In the genomic region with DNA sequence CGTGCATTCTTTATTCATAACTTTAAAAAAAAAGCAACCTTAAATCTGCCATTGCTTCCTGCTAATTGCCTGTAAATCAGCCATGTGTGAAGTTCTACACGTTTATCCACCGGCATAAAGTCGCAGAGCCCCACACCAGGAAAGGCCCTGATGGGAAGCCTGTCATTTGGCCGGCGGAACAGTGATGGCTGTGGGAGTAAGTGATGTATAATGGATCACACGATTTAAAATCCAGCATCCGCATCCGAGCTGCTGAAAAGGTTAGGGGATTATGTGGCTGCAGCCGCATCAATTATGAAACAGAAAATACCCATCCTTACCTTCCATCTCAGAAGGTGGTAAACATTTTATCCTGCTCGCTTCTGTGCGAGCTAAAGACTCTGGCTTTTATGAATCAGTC, we compare ENCODE assay signal across 22 mouse cellular contexts.
DNase-seq lines count a peak whose midpoint lies in the region; ATAC-seq and TF ChIP-seq lines count a peak whose summit lies in the region.
"Had no signal": no experiment of that assay in that cellular context is flagged by ENCODE, and none has a peak within 500 bp of the region (broad histone marks: within the 10 kb centered on the region; RNA-seq: fewer than 3 reads in every experiment).

No protein-coding gene starts in this region.

- 52% methylated on average over 12 of the region's 12 CpGs for WGBS in forebrain, embryonic 15.5 days
- 62% methylated on average over 12 of the region's 12 CpGs for WGBS in forebrain, embryonic 13.5 days
- WGBS in midbrain, embryonic 14.5 days, result 18% methylated on average over 12 of the region's 12 CpGs
- WGBS in neural tube, embryonic 15.5 days, result 38% methylated on average over 12 of the region's 12 CpGs

- no peak overlapping the region; the same call in 1 of the 2 replicates for H3K4me2 ChIP-seq in forebrain, embryonic 15.5 days (replicated peaks)
- H3K4me2 ChIP-seq in forebrain, embryonic 13.5 days, result no peak overlapping the region; the same call in 1 of the 2 replicates
- peak overlapping the region; percentile 21; the same call in 1 of the 2 replicates for H3K4me2 ChIP-seq in midbrain, embryonic 14.5 days (ENCODE audit: low read length)
- no peak overlapping the region for H3K4me2 ChIP-seq in neural tube, embryonic 15.5 days
- H3K4me2 ChIP-seq: intestine, embryonic 15.5 days had no signal

- no peak overlapping the region for H3K4me3 ChIP-seq in forebrain, embryonic 15.5 days
- no peak overlapping the region for H3K4me3 ChIP-seq in forebrain, embryonic 13.5 days
- no peak overlapping the region for H3K4me3 ChIP-seq in layer of hippocampus, adult 2 months
- no peak overlapping the region for H3K4me3 ChIP-seq in midbrain, embryonic 14.5 days (replicated peaks; ENCODE audit: low read depth, low read length)
- no peak overlapping the region for H3K4me3 ChIP-seq in neural tube, embryonic 15.5 days (replicated peaks)
- H3K4me3 ChIP-seq: heart, embryonic 10.5 days; intestine, embryonic 15.5 days; myocyte had no signal

- H3K27ac ChIP-seq in forebrain, embryonic 15.5 days (replicated peaks), result 0 out of 2 replicates have a peak overlapping the region, but pooled peaks have one; percentile 20
- H3K27ac ChIP-seq in forebrain, embryonic 13.5 days, result no peak overlapping the region
- H3K27ac ChIP-seq in layer of hippocampus, adult 2 months, result peak overlapping the region; percentile 8; the same call in 1 of the 2 replicates
- H3K27ac ChIP-seq in midbrain, embryonic 14.5 days (replicated peaks; ENCODE audit: low read depth, low read length), result peak overlapping the region; percentile 79
- H3K27ac ChIP-seq in neural tube, embryonic 15.5 days (replicated peaks), result 0 out of 2 replicates have a peak overlapping the region, but pooled peaks have one; percentile 2
- H3K27ac ChIP-seq: heart, embryonic 10.5 days; intestine, embryonic 15.5 days had no signal

- no peaks in the 10 kb centered on the region for H3K36me3 ChIP-seq in forebrain, embryonic 15.5 days
- no peaks in the 10 kb centered on the region for H3K36me3 ChIP-seq in forebrain, embryonic 13.5 days (ENCODE audit: poor library complexity, severe bottlenecking)
- H3K36me3 ChIP-seq in midbrain, embryonic 14.5 days (ENCODE audit: control insufficient read depth, insufficient read depth, low read length), result no peaks in the 10 kb centered on the region
- H3K36me3 ChIP-seq in neural tube, embryonic 15.5 days, result no peaks in the 10 kb centered on the region
- H3K36me3 ChIP-seq: heart, embryonic 10.5 days; intestine, embryonic 15.5 days had no signal

- no peak for DNase-seq in layer of hippocampus, adult 2 months (ENCODE audit: low spot score in 2 of 2)
- DNase-seq in layer of hippocampus, adult 8-10 months (ENCODE audit: low spot score in 2 of 2), result no peak
- peak; percentile 68 for DNase-seq in midbrain, embryonic 14.5 days
- no peak for DNase-seq in urinary bladder, adult 2 months (ENCODE audit: low spot score)
- DNase-seq in MN1 (ENCODE audit: low spot score), result no peak
- DNase-seq: adrenal gland, postnatal 36 days; cerebellum, adult 11 months; cerebellum, adult 9-11 months; gastrocnemius, postnatal 36 days; heart, postnatal 4 days; kidney, adult 8-10 months; kidney, postnatal 10 days; lung, postnatal 4 days; thymus, adult 18-20 months; thymus, postnatal 4 days had no signal

- TF ChIP-seq CTCF in layer of hippocampus, adult 2 months (conservative IDR thresholded peaks at IDR 0.05), result no peak

- H3K4me1 ChIP-seq in forebrain, embryonic 15.5 days, result 0 out of 2 replicates have a peak, but pooled peaks cover 5% of the 10 kb centered on the region
- H3K4me1 ChIP-seq in forebrain, embryonic 13.5 days, result peaks cover 20% of the 10 kb centered on the region
- peaks cover 31% of the 10 kb centered on the region for H3K4me1 ChIP-seq in midbrain, embryonic 14.5 days (ENCODE audit: control insufficient read depth, insufficient read depth, low read length)
- peaks cover 27% of the 10 kb centered on the region for H3K4me1 ChIP-seq in neural tube, embryonic 15.5 days
- H3K4me1 ChIP-seq: heart, embryonic 10.5 days; intestine, embryonic 15.5 days had no signal

- H3K9me3 ChIP-seq in forebrain, embryonic 15.5 days, result no peaks in the 10 kb centered on the region
- H3K9me3 ChIP-seq in forebrain, embryonic 13.5 days (replicated peaks), result no peaks in the 10 kb centered on the region
- H3K9me3 ChIP-seq in midbrain, embryonic 14.5 days (ENCODE audit: control insufficient read depth, low read length), result no peaks in the 10 kb centered on the region
- H3K9me3 ChIP-seq in neural tube, embryonic 15.5 days (replicated peaks), result no peaks in the 10 kb centered on the region
- H3K9me3 ChIP-seq: heart, embryonic 10.5 days; intestine, embryonic 15.5 days had no signal

- H3K27me3 ChIP-seq in forebrain, embryonic 15.5 days, result no peaks in the 10 kb centered on the region
- no peaks in the 10 kb centered on the region for H3K27me3 ChIP-seq in forebrain, embryonic 13.5 days
- H3K27me3 ChIP-seq in midbrain, embryonic 14.5 days (ENCODE audit: control insufficient read depth, insufficient read depth, low read length), result no peaks in the 10 kb centered on the region
- 0 out of 2 replicates have a peak, but pooled peaks cover 3% of the 10 kb centered on the region for H3K27me3 ChIP-seq in neural tube, embryonic 15.5 days (replicated peaks)
- H3K27me3 ChIP-seq: intestine, embryonic 15.5 days; Patski had no signal

- no peak overlapping the region for H3K9ac ChIP-seq in forebrain, embryonic 15.5 days (replicated peaks)
- no peak overlapping the region for H3K9ac ChIP-seq in forebrain, embryonic 13.5 days
- no peak overlapping the region; the same call in 1 of the 2 replicates for H3K9ac ChIP-seq in midbrain, embryonic 14.5 days (replicated peaks; ENCODE audit: low read length)
- H3K9ac ChIP-seq in neural tube, embryonic 15.5 days (replicated peaks), result no peak overlapping the region
- H3K9ac ChIP-seq: intestine, embryonic 15.5 days had no signal

- ATAC-seq in forebrain, embryonic 15.5 days (replicated peaks), result no peak
- no peak for ATAC-seq in forebrain, embryonic 13.5 days
- ATAC-seq in midbrain, embryonic 14.5 days (ENCODE audit: low FRiP score, low TSS enrichment), result 0 out of 2 replicates have a peak, but pooled peaks have one; percentile 57
- no peak for ATAC-seq in neural tube, embryonic 15.5 days (ENCODE audit: low FRiP score)
- ATAC-seq: intestine, embryonic 15.5 days; Patski had no signal
